Mouse (Mus musculus): Measurements from ENCODE around the gene Eps8l1.

DNA sequence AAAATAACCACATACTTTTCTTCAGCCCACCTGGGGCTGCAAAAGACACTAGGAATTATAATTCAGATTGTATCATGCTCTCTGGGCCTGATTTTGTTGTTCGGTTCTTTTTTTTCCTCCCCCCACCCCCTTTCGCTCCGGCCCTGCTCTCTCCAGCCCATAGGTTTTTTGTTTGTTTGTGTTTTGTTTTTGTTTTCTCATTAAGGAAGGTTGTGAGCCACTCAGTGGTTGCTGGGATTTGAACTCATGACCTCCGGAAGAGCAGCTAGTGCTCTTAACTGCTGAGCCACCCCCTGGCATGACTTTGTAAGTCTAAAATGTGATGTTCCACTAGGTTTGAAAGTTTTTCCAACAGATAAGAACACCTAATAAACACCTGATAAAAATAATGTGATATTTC, 42.6 kb downstream of the Eps8l1 start:
- TF ChIP-seq CTCF (IDR thresholded peaks at IDR 0.05; ENCODE audit: extremely low read depth, insufficient read length, insufficient replicate concordance, low read depth, low read length) (no peak), POLR2A (IDR thresholded peaks at IDR 0.05; ENCODE audit: low read depth, low read length) (no peak)
